Mouse (Mus musculus) heart, postnatal 0 days (tissue): Measurements from ENCODE around the gene Arhgef25. TPM values are rescaled to one million over a fixed set of nuclear protein-coding genes. Genes with fewer than 3 reads are reported as not detected.
"Not testable (repeated sequence)": the region's sequence is repeated elsewhere in the genome, so short reads cannot be mapped to it uniquely, and the experiment has no call there.

Experiments
- ATAC-seq: fragments of 200-750 bp; cut with Nextera tagmentation; 2 replicates; pipeline ENCODE4 v1.8.0; 2017; ENCODE audit warnings: low read depth, moderate number of reproducible peaks, moderate library complexity; ENCODE audit not compliant: insufficient read depth
- DNase-seq: peaks from one replicate; pipeline ENCODE4 v3.0.0-alpha.2; 2016; ENCODE audit warnings: low spot score
- H3K27ac ChIP-seq: fragments of 300-500 bp; sonication (generic); 2 replicates; pipeline ENCODE4 v1.5.1; 2014; ENCODE audit warnings: low read depth, mild to moderate bottlenecking
- H3K27me3 ChIP-seq: fragments of 300-500 bp; sonication (generic); 2 replicates; pipeline ENCODE4 v1.6.1; 2014; ENCODE audit warnings: low read length, mixed read lengths; ENCODE audit not compliant: control insufficient read depth, insufficient read depth
- H3K36me3 ChIP-seq: fragments of 300-500 bp; sonication (generic); replicated peaks from 2 replicates; pipeline ENCODE4 v1.6.1; 2014; ENCODE audit warnings: low read length, mixed read lengths; ENCODE audit not compliant: control insufficient read depth, insufficient read depth
- H3K4me1 ChIP-seq: fragments of 300-500 bp; sonication (generic); 2 replicates; pipeline ENCODE4 v1.6.1; 2014; ENCODE audit warnings: antibody characterized with exemption; ENCODE audit not compliant: control insufficient read depth, insufficient read depth
- H3K4me2 ChIP-seq: fragments of 300-500 bp; sonication (generic); 2 replicates; pipeline ENCODE4 v1.6.1; 2014; ENCODE audit warnings: low read depth, mild to moderate bottlenecking, low read length, moderate library complexity
- H3K4me3 ChIP-seq: fragments of 300-500 bp; sonication (generic); 2 replicates; pipeline ENCODE4 v1.5.1; 2014; ENCODE audit warnings: low read depth, low read length
- H3K9ac ChIP-seq: fragments of 300-500 bp; sonication (generic); replicated peaks from 2 replicates; pipeline ENCODE4 v1.6.1; 2014; ENCODE audit warnings: low read depth, low read length, mixed read lengths
- H3K9me3 ChIP-seq: fragments of 300-500 bp; sonication (generic); replicated peaks from 2 replicates; pipeline ENCODE4 v1.6.1; 2016; ENCODE audit warnings: low read length; ENCODE audit not compliant: control insufficient read depth
- CTCF ChIP-seq: IDR thresholded peaks from 2 replicates; pipeline ENCODE4 v1.5.1; 2016; ENCODE audit warnings: antibody characterized with exemption, control low read depth, low read depth
- WGBS: fragments of 180-500 bp; shearing (Covaris S2); extraction: QIAGEN DNeasy Blood & Tissue Kit; methylation state at CpG from one replicate; pipeline ENCODE4 v1.1.7; 2014; 5-methylcytosine and 5-hydroxymethylcytosine counted together
- polyA plus RNA-seq: library from polyadenylated mRNA; unstranded; fragments of >200 nt; fragmentation: Nextera tagmentation; extraction: Ambion mirVana; gene quantifications from 2 replicates; pipeline ENCODE4 v1.2.1, GENCODE M21; 2015
- total RNA-seq: library from RNA; depleted of rRNA; stranded (reverse); fragments of >200 nt; gene quantifications from 2 replicates; pipeline ENCODE4 v1.2.3, GENCODE M21; 2014; ENCODE audit warnings: low replicate concordance; rRNA removed

The Arhgef25 gene
- total and polyA plus RNA-seq, 2 experiments from 2014 or later = 10.0 to 44.2 TPM

- not testable (repeated sequence) for DNase-seq, H3K4me3 ChIP-seq, H3K27ac ChIP-seq, ATAC-seq, H3K9ac ChIP-seq, H3K27me3 ChIP-seq, H3K4me1 ChIP-seq, H3K9me3 ChIP-seq, H3K4me2 ChIP-seq, H3K36me3 ChIP-seq
- peak; percentile 37 for TF ChIP-seq CTCF
- 81% methylated on average over 3 of the region's 3 CpGs for WGBS
Observed at GRCm38 (mm10) chr10:127134394-127135035, 55.4 kb downstream of the Arhgef25 start.

Other genes starting within 250 kb of the Arhgef25 start
- gene Ctdsp2, start 211.4 kb downstream of the Arhgef25 start, total RNA-seq = 137 and 155 TPM in 2 replicates
- gene Ctdsp2, start 211.4 kb downstream of the Arhgef25 start, polyA plus RNA-seq = 26.4 and 27.4 TPM in 2 replicates
- gene Avil, start 189.4 kb downstream of the Arhgef25 start, total RNA-seq = 0.04 and 1.9 TPM in 2 replicates
- 0.07 and 0.11 TPM in 2 replicates for gene Avil, start 189.4 kb downstream of the Arhgef25 start, polyA plus RNA-seq
- 81.3 and 82.5 TPM in 2 replicates for gene Tsfm, start 159.2 kb downstream of the Arhgef25 start, total RNA-seq
- gene Tsfm, start 159.2 kb downstream of the Arhgef25 start, polyA plus RNA-seq = 94.6 and 96.8 TPM in 2 replicates
- gene Mettl1, start 148.7 kb downstream of the Arhgef25 start, total RNA-seq = 9.2 and 16.2 TPM in 2 replicates
- 19.6 and 20.6 TPM in 2 replicates for gene Mettl1, start 148.7 kb downstream of the Arhgef25 start, polyA plus RNA-seq
- not detected in 2 replicates for gene Eef1akmt3, start 148.6 kb downstream of the Arhgef25 start, total RNA-seq
- gene Eef1akmt3, start 148.6 kb downstream of the Arhgef25 start, polyA plus RNA-seq = 0.04 and 0.18 TPM in 2 replicates
- not detected in 2 replicates for gene Cyp27b1, start 141.8 kb downstream of the Arhgef25 start, total RNA-seq
- gene Cyp27b1, start 141.8 kb downstream of the Arhgef25 start, polyA plus RNA-seq = 0.04 and 0.08 TPM in 2 replicates
- gene March9, start 129.9 kb downstream of the Arhgef25 start, total RNA-seq = 0.65 and 1.0 TPM in 2 replicates
- gene March9, start 129.9 kb downstream of the Arhgef25 start, polyA plus RNA-seq = 0.14 TPM in 2 replicates
- gene Cdk4, start 126.5 kb downstream of the Arhgef25 start, total RNA-seq = 457 and 539 TPM in 2 replicates
- 382 and 392 TPM in 2 replicates for gene Cdk4, start 126.5 kb downstream of the Arhgef25 start, polyA plus RNA-seq
- gene Tspan31, start 119.8 kb downstream of the Arhgef25 start, total RNA-seq = 104 and 117 TPM in 2 replicates
- 73.5 and 79.9 TPM in 2 replicates for gene Tspan31, start 119.8 kb downstream of the Arhgef25 start, polyA plus RNA-seq
- 1.4 and 1.7 TPM in 2 replicates for gene Agap2, start 114.8 kb downstream of the Arhgef25 start, total RNA-seq
- gene Agap2, start 114.8 kb downstream of the Arhgef25 start, polyA plus RNA-seq = 0.15 and 0.29 TPM in 2 replicates
- 39.8 and 45.2 TPM in 2 replicates for gene Os9, start 69.0 kb downstream of the Arhgef25 start, total RNA-seq
- gene Os9, start 69.0 kb downstream of the Arhgef25 start, polyA plus RNA-seq = 36.0 and 40.0 TPM in 2 replicates
- gene B4galnt1, start 24.9 kb downstream of the Arhgef25 start, total RNA-seq = 2.3 and 7.7 TPM in 2 replicates
- 0.72 and 0.82 TPM in 2 replicates for gene B4galnt1, start 24.9 kb downstream of the Arhgef25 start, polyA plus RNA-seq
- 51.0 and 61.2 TPM in 2 replicates for gene Slc26a10, start 9.4 kb downstream of the Arhgef25 start, total RNA-seq
- 22.8 and 23.3 TPM in 2 replicates for gene Slc26a10, start 9.4 kb downstream of the Arhgef25 start, polyA plus RNA-seq
- gene Dtx3, start 5.6 kb upstream of the Arhgef25 start, total RNA-seq = 44.4 and 64.1 TPM in 2 replicates
- 28.8 and 30.0 TPM in 2 replicates for gene Dtx3, start 5.6 kb upstream of the Arhgef25 start, polyA plus RNA-seq
- 22.4 and 23.7 TPM in 2 replicates for gene Pip4k2c, start 21.5 kb upstream of the Arhgef25 start, total RNA-seq
- 24.7 and 25.0 TPM in 2 replicates for gene Pip4k2c, start 21.5 kb upstream of the Arhgef25 start, polyA plus RNA-seq
- gene Kif5a, start 73.3 kb upstream of the Arhgef25 start, total RNA-seq = 0.12 and 0.27 TPM in 2 replicates
- 0.11 and 0.23 TPM in 2 replicates for gene Kif5a, start 73.3 kb upstream of the Arhgef25 start, polyA plus RNA-seq
- gene Dctn2, start 76.3 kb upstream of the Arhgef25 start, total RNA-seq = 175 and 197 TPM in 2 replicates
- 149 and 154 TPM in 2 replicates for gene Dctn2, start 76.3 kb upstream of the Arhgef25 start, polyA plus RNA-seq
- 8.3 and 8.7 TPM in 2 replicates for gene Mbd6, start 98.9 kb upstream of the Arhgef25 start, total RNA-seq
- gene Mbd6, start 98.9 kb upstream of the Arhgef25 start, polyA plus RNA-seq = 6.5 and 6.9 TPM in 2 replicates
- gene Mars, start 121.7 kb upstream of the Arhgef25 start, total RNA-seq = 48.9 and 68.9 TPM in 2 replicates
- gene Mars, start 121.7 kb upstream of the Arhgef25 start, polyA plus RNA-seq = 62.4 and 64.6 TPM in 2 replicates
- 0.73 and 0.97 TPM in 2 replicates for gene Arhgap9, start 131.9 kb upstream of the Arhgef25 start, total RNA-seq
- gene Arhgap9, start 131.9 kb upstream of the Arhgef25 start, polyA plus RNA-seq = 1.4 and 1.8 TPM in 2 replicates
- 1.1 TPM in 1 of 2 replicates, not detected in the other for gene Gli1, start 151.9 kb upstream of the Arhgef25 start, total RNA-seq
- gene Gli1, start 151.9 kb upstream of the Arhgef25 start, polyA plus RNA-seq = 0.51 and 0.59 TPM in 2 replicates
- not detected in 2 replicates for gene Inhbe, start 164.3 kb upstream of the Arhgef25 start, total RNA-seq
- not detected in 2 replicates for gene Inhbe, start 164.3 kb upstream of the Arhgef25 start, polyA plus RNA-seq
- not detected in 2 replicates for gene Inhbc, start 180.3 kb upstream of the Arhgef25 start, total RNA-seq
- not detected in 2 replicates for gene Inhbc, start 180.3 kb upstream of the Arhgef25 start, polyA plus RNA-seq
- 35.4 and 42.8 TPM in 2 replicates for gene R3hdm2, start 190.2 kb upstream of the Arhgef25 start, total RNA-seq
- gene R3hdm2, start 190.2 kb upstream of the Arhgef25 start, polyA plus RNA-seq = 31.5 and 32.1 TPM in 2 replicates